8 mouse cellular contexts compared by ENCODE assay signal in the genomic region with DNA sequence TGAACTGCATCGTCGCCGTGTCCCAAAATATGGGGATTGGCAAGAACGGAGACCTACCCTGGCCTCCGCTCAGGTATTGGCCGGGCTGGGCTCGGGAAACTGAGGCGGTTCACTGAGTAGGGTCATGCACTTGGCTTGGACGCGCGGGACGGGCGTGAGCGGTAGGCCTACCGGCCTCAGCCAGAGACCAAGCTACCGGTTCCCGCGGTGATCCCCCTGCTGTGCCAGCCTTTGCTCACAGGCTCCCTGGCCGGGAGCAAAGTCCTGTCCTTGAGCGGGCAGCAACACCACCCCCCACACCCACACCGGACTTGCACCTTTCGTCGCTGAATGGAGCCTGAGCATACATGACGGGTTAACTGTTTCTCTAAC. TPM values are rescaled to one million over a fixed set of nuclear protein-coding genes. Genes with fewer than 3 reads are reported as not detected.
A peak's percentile ranks its signal among the peaks of the same experiment; 100 is the strongest.
DNase-seq lines count a peak whose midpoint lies in the region; ATAC-seq lines count a peak whose summit lies in the region.

No protein-coding gene starts in this region.

- peak overlapping the region; percentile 51 for H3K27ac ChIP-seq in lung, embryonic 15.5 days
- 0 out of 2 replicates have a peak overlapping the region, but pooled peaks have one; percentile 41 for H3K27ac ChIP-seq in forebrain, embryonic 13.5 days
- H3K27ac ChIP-seq in midbrain, embryonic 16.5 days (ENCODE audit: low read length), result peak overlapping the region; percentile 28; the same call in 1 of the 2 replicates

- peak overlapping the region; percentile 92 for H3K4me2 ChIP-seq in lung, embryonic 15.5 days
- H3K4me2 ChIP-seq in forebrain, embryonic 13.5 days, result peak overlapping the region; percentile 96
- peak overlapping the region; percentile 99 for H3K4me2 ChIP-seq in midbrain, embryonic 16.5 days (ENCODE audit: low read length)

- DNase-seq in lung, postnatal 4 days, result no peak
- peak; percentile 75 for DNase-seq in kidney, postnatal 10 days
- DNase-seq in spleen, postnatal 4 days (ENCODE audit: low spot score in 2 of 2), result no peak
- no peak for DNase-seq in urinary bladder, postnatal 25 days (ENCODE audit: low spot score)
- DNase-seq in retina, embryonic 14.5 days (ENCODE audit: low spot score), result no peak

- H3K27me3 ChIP-seq in lung, embryonic 15.5 days, result no peaks in the 10 kb centered on the region
- no peaks in the 10 kb centered on the region for H3K27me3 ChIP-seq in forebrain, embryonic 13.5 days
- H3K27me3 ChIP-seq in midbrain, embryonic 16.5 days (ENCODE audit: control insufficient read depth, insufficient read depth, low read depth, low read length), result no peaks in the 10 kb centered on the region

- H3K4me3 ChIP-seq in lung, embryonic 15.5 days, result peak overlapping the region; percentile 77
- H3K4me3 ChIP-seq in forebrain, embryonic 13.5 days, result peak overlapping the region; percentile 65
- peak overlapping the region; percentile 73 for H3K4me3 ChIP-seq in midbrain, embryonic 16.5 days (ENCODE audit: low read depth, low read length)

- under 1% methylated on average over 24 of the region's 24 CpGs for WGBS in lung, embryonic 15.5 days
- 1% methylated on average over 24 of the region's 24 CpGs for WGBS in forebrain, embryonic 13.5 days
- WGBS in midbrain, embryonic 16.5 days, result 0% methylated on average over 24 of the region's 24 CpGs

- H3K4me1 ChIP-seq in lung, embryonic 15.5 days, result peaks cover 15% of the 10 kb centered on the region; the same call in 1 of the 2 replicates
- H3K4me1 ChIP-seq in forebrain, embryonic 13.5 days, result peaks cover 27% of the 10 kb centered on the region
- H3K4me1 ChIP-seq in midbrain, embryonic 16.5 days (ENCODE audit: control insufficient read depth, insufficient read depth, low read length), result peaks cover 13% of the 10 kb centered on the region

- ATAC-seq in lung, embryonic 15.5 days (ENCODE audit: borderline replicate concordance, extremely low read depth, low FRiP score, low TSS enrichment), result peak; percentile 29; the same call in 1 of the 2 replicates
- peak; percentile 54; the same call in 1 of the 2 replicates for ATAC-seq in forebrain, embryonic 13.5 days
- peak; percentile 68 for ATAC-seq in midbrain, embryonic 16.5 days

- H3K9ac ChIP-seq in lung, embryonic 15.5 days, result peak overlapping the region; percentile 65
- H3K9ac ChIP-seq in forebrain, embryonic 13.5 days, result peak overlapping the region; percentile 73
- H3K9ac ChIP-seq in midbrain, embryonic 16.5 days (ENCODE audit: low read depth, low read length), result peak overlapping the region; percentile 80

- H3K36me3 ChIP-seq in lung, embryonic 15.5 days, result peaks cover 8% of the 10 kb centered on the region
- H3K36me3 ChIP-seq in forebrain, embryonic 13.5 days (ENCODE audit: poor library complexity, severe bottlenecking), result peaks cover 8% of the 10 kb centered on the region
- no peaks in the 10 kb centered on the region for H3K36me3 ChIP-seq in midbrain, embryonic 16.5 days (ENCODE audit: control insufficient read depth, insufficient read depth, low read length)

- no peaks in the 10 kb centered on the region for H3K9me3 ChIP-seq in lung, embryonic 15.5 days
- H3K9me3 ChIP-seq in forebrain, embryonic 13.5 days (replicated peaks), result no peaks in the 10 kb centered on the region
- no peaks in the 10 kb centered on the region for H3K9me3 ChIP-seq in midbrain, embryonic 16.5 days (replicated peaks; ENCODE audit: control insufficient read depth, low read length, poor library complexity, severe bottlenecking)

RNA-seq across cellular contexts. Expression of a gene that starts 0.5 kb away (rescaled TPM):
- 23.3 and 25.0 TPM in 2 replicates for polyA plus RNA-seq in lung, embryonic 15.5 days (2015; fragmentation: Nextera tagmentation; extraction: Ambion mirVana)
- polyA plus RNA-seq in forebrain, embryonic 13.5 days (2015; fragmentation: Nextera tagmentation; extraction: Ambion mirVana), result 28.5 and 32.4 TPM in 2 replicates
- 21.8 and 25.0 TPM in 2 replicates for polyA plus RNA-seq in midbrain, embryonic 16.5 days (2015; fragmentation: Nextera tagmentation; extraction: Ambion mirVana)

RNA-seq across cellular contexts. Expression of a gene that starts 0.7 kb away (rescaled TPM):
- 17.9 and 19.1 TPM in 2 replicates for polyA plus RNA-seq in lung, embryonic 15.5 days (2015; fragmentation: Nextera tagmentation; extraction: Ambion mirVana)
- polyA plus RNA-seq in forebrain, embryonic 13.5 days (2015; fragmentation: Nextera tagmentation; extraction: Ambion mirVana), result 17.6 and 19.5 TPM in 2 replicates
- 3.2 and 3.3 TPM in 2 replicates for polyA plus RNA-seq in midbrain, embryonic 16.5 days (2015; fragmentation: Nextera tagmentation; extraction: Ambion mirVana)

RNA-seq across cellular contexts. Expression of a gene that starts 49.5 kb away (rescaled TPM):
- polyA plus RNA-seq in lung, embryonic 15.5 days (2015; fragmentation: Nextera tagmentation; extraction: Ambion mirVana), result 0.57 and 0.93 TPM in 2 replicates
- polyA plus RNA-seq in forebrain, embryonic 13.5 days (2015; fragmentation: Nextera tagmentation; extraction: Ambion mirVana), result 1.2 and 1.7 TPM in 2 replicates
- 0.75 and 0.87 TPM in 2 replicates for polyA plus RNA-seq in midbrain, embryonic 16.5 days (2015; fragmentation: Nextera tagmentation; extraction: Ambion mirVana)
